Mouse (Mus musculus) thymus, adult 2 months (tissue): ENCODE measurements around the gene Tgfbr2.

Experiments used
- CTCF ChIP-seq: fragments of 200-500 bp; IDR thresholded peaks from 2 replicates; pipeline ENCODE4 v1.5.1; 2012; ENCODE audit warnings: mild to moderate bottlenecking, control low read depth, low read length, moderate library complexity, borderline replicate concordance; ENCODE audit not compliant: control insufficient read depth, poor library complexity, insufficient read depth; ENCODE audit errors: extremely low read depth
- POLR2A ChIP-seq: fragments of 200-500 bp; IDR thresholded peaks from 2 replicates; pipeline ENCODE4 v1.6.1; 2012; ENCODE audit warnings: mild to moderate bottlenecking, low read length, control low read depth, moderate library complexity; ENCODE audit not compliant: control insufficient read depth, poor library complexity, insufficient read depth; ENCODE audit errors: extremely low read depth

DNA sequence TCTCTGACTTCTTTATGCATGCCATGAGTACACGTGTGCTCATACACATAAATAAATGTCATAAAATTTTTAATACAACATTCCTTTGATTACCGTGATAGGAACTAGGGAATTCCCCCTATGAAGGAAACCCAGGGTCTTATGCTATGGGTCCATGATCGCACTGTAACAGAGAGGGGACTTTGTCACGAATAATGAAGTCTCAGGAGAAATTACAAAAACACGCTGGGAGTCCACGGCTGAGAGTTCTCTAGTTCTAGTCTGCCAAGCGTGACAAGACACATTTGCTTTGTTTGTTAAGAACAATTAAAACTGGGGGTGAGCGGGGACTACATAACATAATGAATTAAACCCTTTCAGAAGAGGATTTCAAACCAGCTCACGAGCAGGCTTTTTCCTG lies 23.3 kb upstream of the Tgfbr2 start:
- no peak for TF ChIP-seq CTCF
- no peak for TF ChIP-seq POLR2A
